ENCODE assay signal across 8 mouse cellular contexts in the genomic region with DNA sequence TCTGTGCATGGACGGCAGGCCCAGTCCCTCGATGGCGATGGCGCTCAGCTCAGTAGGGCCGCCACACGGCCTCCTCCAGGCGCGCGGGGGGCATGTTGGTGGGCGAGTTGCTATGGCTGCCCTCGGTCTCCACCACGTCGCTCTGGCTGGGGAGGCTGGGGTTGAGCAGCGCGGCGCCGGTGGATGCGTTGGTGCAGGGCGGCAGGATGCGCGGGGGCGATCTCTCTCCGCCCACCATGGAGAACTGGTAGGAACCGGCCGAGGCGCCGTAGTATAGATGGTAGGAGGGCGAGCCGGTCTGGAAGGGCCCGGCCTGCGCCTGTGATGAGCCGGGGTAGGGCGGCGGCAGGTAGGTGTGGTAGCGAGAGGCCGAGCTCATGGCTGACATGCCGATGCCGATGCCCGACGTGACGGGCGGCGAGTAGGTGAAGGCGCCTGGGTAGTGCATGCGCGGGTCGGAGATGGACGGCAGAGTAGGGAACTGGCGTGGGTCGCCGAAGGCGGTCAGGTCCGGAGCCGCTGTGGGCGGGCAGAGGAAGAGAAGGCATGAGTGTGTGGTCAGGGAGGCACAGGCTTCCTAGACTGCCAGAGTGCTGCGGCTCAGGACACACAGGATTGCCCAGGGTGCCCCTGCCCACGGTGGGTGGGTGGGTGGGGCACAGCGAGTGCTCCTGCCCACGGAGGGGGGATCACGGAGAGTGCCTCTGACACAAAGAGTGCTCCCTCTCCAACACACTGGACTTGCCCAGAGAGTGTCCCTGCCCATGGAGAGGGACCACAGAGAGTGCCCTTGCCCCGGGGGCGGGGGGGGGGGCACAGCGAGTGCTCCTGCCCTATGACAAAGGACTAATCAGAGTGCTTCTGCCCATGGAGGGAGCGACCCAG.
DNase-seq lines count a peak whose midpoint lies in the region; ATAC-seq lines count a peak whose summit lies in the region.

No protein-coding gene starts in this region.

- H3K27ac ChIP-seq in lung, embryonic 15.5 days: no peak overlapping the region
- no peak overlapping the region for H3K27ac ChIP-seq in forebrain, embryonic 15.5 days (replicated peaks)
- H3K27ac ChIP-seq in limb, embryonic 13.5 days: no peak overlapping the region
- H3K27ac ChIP-seq in neural tube, embryonic 15.5 days (replicated peaks): no peak overlapping the region

- peaks cover 35% of the 10 kb centered on the region for H3K4me1 ChIP-seq in lung, embryonic 15.5 days
- H3K4me1 ChIP-seq in forebrain, embryonic 15.5 days: peaks cover 33% of the 10 kb centered on the region
- H3K4me1 ChIP-seq in limb, embryonic 13.5 days: peaks cover 39% of the 10 kb centered on the region
- H3K4me1 ChIP-seq in neural tube, embryonic 15.5 days: peaks cover 33% of the 10 kb centered on the region

- H3K9me3 ChIP-seq in lung, embryonic 15.5 days: no peaks in the 10 kb centered on the region
- no peaks in the 10 kb centered on the region for H3K9me3 ChIP-seq in forebrain, embryonic 15.5 days
- H3K9me3 ChIP-seq in limb, embryonic 13.5 days: no peaks in the 10 kb centered on the region
- H3K9me3 ChIP-seq in neural tube, embryonic 15.5 days (replicated peaks): no peaks in the 10 kb centered on the region

- ATAC-seq in lung, embryonic 15.5 days (ENCODE audit: borderline replicate concordance, extremely low read depth, low FRiP score, low TSS enrichment): peak; percentile 47
- peak; percentile 45 for ATAC-seq in forebrain, embryonic 15.5 days (replicated peaks)
- ATAC-seq in limb, embryonic 13.5 days (ENCODE audit: low FRiP score, low read depth): peak; percentile 36
- peak; percentile 63 for ATAC-seq in neural tube, embryonic 15.5 days (ENCODE audit: low FRiP score)

- H3K27me3 ChIP-seq in lung, embryonic 15.5 days: peaks cover 3% of the 10 kb centered on the region; the same call in 1 of the 2 replicates
- peaks cover 52% of the 10 kb centered on the region for H3K27me3 ChIP-seq in forebrain, embryonic 15.5 days
- H3K27me3 ChIP-seq in limb, embryonic 13.5 days: peaks cover 14% of the 10 kb centered on the region; the same call in 1 of the 2 replicates
- peaks cover 20% of the 10 kb centered on the region for H3K27me3 ChIP-seq in neural tube, embryonic 15.5 days (replicated peaks)

- H3K4me3 ChIP-seq in lung, embryonic 15.5 days: peak overlapping the region; percentile 40
- H3K4me3 ChIP-seq in forebrain, embryonic 15.5 days: peak overlapping the region; percentile 43
- peak overlapping the region; percentile 46 for H3K4me3 ChIP-seq in limb, embryonic 13.5 days
- peak overlapping the region; percentile 45 for H3K4me3 ChIP-seq in neural tube, embryonic 15.5 days (replicated peaks)

- no peak for DNase-seq in lung, postnatal 36 days
- no peak for DNase-seq in urinary bladder, postnatal 4 days (ENCODE audit: low spot score in 2 of 2)
- no peak for DNase-seq in adipocyte (ENCODE audit: low spot score)
- DNase-seq in ovary, postnatal 10 days (ENCODE audit: low spot score): no peak

- peak overlapping the region; percentile 59 for H3K4me2 ChIP-seq in lung, embryonic 15.5 days
- H3K4me2 ChIP-seq in forebrain, embryonic 15.5 days (replicated peaks): peak overlapping the region; percentile 63
- H3K4me2 ChIP-seq in limb, embryonic 13.5 days (replicated peaks): peak overlapping the region; percentile 73
- peak overlapping the region; percentile 75 for H3K4me2 ChIP-seq in neural tube, embryonic 15.5 days

- H3K9ac ChIP-seq in lung, embryonic 15.5 days: peak overlapping the region; percentile 38; the same call in 1 of the 2 replicates
- peak overlapping the region; percentile 22 for H3K9ac ChIP-seq in forebrain, embryonic 15.5 days (replicated peaks)
- peak overlapping the region; percentile 65 for H3K9ac ChIP-seq in limb, embryonic 13.5 days
- H3K9ac ChIP-seq in neural tube, embryonic 15.5 days (replicated peaks): peak overlapping the region; percentile 47

- WGBS in lung, embryonic 15.5 days: 15% methylated on average over 63 of the region's 64 CpGs
- WGBS in forebrain, embryonic 15.5 days: 9% methylated on average over 61 of the region's 64 CpGs
- WGBS in limb, embryonic 13.5 days: 13% methylated on average over 64 of the region's 64 CpGs
- WGBS in neural tube, embryonic 15.5 days: 11% methylated on average over 61 of the region's 64 CpGs

- H3K36me3 ChIP-seq in lung, embryonic 15.5 days: no peaks in the 10 kb centered on the region
- H3K36me3 ChIP-seq in forebrain, embryonic 15.5 days: no peaks in the 10 kb centered on the region
- no peaks in the 10 kb centered on the region for H3K36me3 ChIP-seq in limb, embryonic 13.5 days
- no peaks in the 10 kb centered on the region for H3K36me3 ChIP-seq in neural tube, embryonic 15.5 days
